9 mouse cellular contexts compared by ENCODE assay signal in the genomic region with DNA sequence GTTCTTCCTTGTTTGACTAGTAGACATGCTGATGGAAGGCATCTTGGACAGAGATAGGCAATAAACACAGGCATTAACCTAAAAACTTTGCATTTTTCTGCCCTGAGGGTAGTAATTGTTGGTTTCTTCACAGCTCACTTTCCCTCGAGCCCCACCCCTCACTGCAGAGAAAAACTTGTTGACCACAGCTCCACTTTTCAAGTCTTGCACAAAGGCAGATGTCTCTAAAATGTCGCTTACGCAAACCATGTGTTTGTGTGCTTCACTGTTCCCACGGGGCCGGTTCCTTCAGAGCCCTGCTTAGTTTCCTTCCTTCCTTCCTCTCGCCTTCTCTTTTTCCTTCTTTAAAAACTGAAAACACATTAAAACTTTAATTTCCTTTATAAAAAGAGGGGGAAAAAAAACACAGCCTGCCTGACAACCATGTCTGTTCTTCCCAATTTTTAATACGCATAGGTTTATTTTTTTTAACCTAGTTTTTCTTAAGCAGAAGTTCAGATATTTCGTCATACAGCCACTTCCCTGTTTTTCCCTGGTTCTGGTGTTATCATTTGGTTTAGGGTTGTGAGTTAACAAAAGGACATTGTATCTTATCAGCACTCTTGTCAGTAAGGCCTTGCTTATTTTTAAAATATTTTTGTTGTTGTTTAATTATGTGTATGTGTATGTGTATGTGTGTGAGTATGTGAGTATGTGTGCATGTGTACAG.
DNase-seq lines count a peak whose midpoint lies in the region; ATAC-seq lines count a peak whose summit lies in the region.
"Had no signal": no experiment of that assay in that cellular context is flagged by ENCODE, and none has a peak within 500 bp of the region (broad histone marks: within the 10 kb centered on the region; RNA-seq: fewer than 3 reads in every experiment).

No protein-coding gene starts in this region.

- peak; percentile 7 for DNase-seq in right cerebral cortex, postnatal 14 days
- no peak for DNase-seq in right cerebral cortex, adult 2 months (ENCODE audit: low spot score in 2 of 2)
- peak; percentile 34 for DNase-seq in heart, postnatal 4 days
- peak; percentile 84 for DNase-seq in lung, postnatal 36 days
- DNase-seq in right cerebral cortex, postnatal 4 days: no peak
- no peak for DNase-seq in forebrain, embryonic 10.5 days (ENCODE audit: extremely low spot score, low spot score)

- H3K9ac ChIP-seq in embryonic facial prominence, embryonic 15.5 days: no peak overlapping the region
- H3K9ac ChIP-seq: midbrain, embryonic 12.5 days had no signal

- peak; percentile 43; the same call in 1 of the 2 replicates for ATAC-seq in embryonic facial prominence, embryonic 15.5 days (ENCODE audit: insufficient number of reproducible peaks, low FRiP score, low TSS enrichment, low read depth)
- no peak for ATAC-seq in erythroblast, adult 5-6 weeks (replicated peaks; ENCODE audit: low FRiP score, poor library complexity, severe bottlenecking)

- H3K27me3 ChIP-seq in embryonic facial prominence, embryonic 15.5 days: no peaks in the 10 kb centered on the region
- no peaks in the 10 kb centered on the region for H3K27me3 ChIP-seq in forebrain, embryonic 10.5 days (ENCODE audit: poor library complexity, severe bottlenecking)
- H3K27me3 ChIP-seq: midbrain, embryonic 12.5 days had no signal

- peak overlapping the region; percentile 72 for H3K27ac ChIP-seq in embryonic facial prominence, embryonic 15.5 days (replicated peaks)
- H3K27ac ChIP-seq in forebrain, embryonic 10.5 days: no peak overlapping the region
- H3K27ac ChIP-seq: midbrain, embryonic 12.5 days had no signal

- WGBS in embryonic facial prominence, embryonic 15.5 days: 15% methylated on average over 8 of the region's 8 CpGs
- WGBS in forebrain, embryonic 10.5 days: 72% methylated on average over 8 of the region's 8 CpGs

- H3K4me1 ChIP-seq in embryonic facial prominence, embryonic 15.5 days: peaks cover 7% of the 10 kb centered on the region
- no peaks in the 10 kb centered on the region for H3K4me1 ChIP-seq in forebrain, embryonic 10.5 days
- H3K4me1 ChIP-seq: midbrain, embryonic 12.5 days had no signal

- no peak overlapping the region for H3K4me3 ChIP-seq in embryonic facial prominence, embryonic 15.5 days (replicated peaks)
- no peak overlapping the region for H3K4me3 ChIP-seq in forebrain, embryonic 10.5 days
- H3K4me3 ChIP-seq: midbrain, embryonic 12.5 days had no signal

- no peaks in the 10 kb centered on the region for H3K36me3 ChIP-seq in embryonic facial prominence, embryonic 15.5 days
- H3K36me3 ChIP-seq in forebrain, embryonic 10.5 days (replicated peaks): no peaks in the 10 kb centered on the region
- H3K36me3 ChIP-seq: midbrain, embryonic 12.5 days had no signal

- no peaks in the 10 kb centered on the region for H3K9me3 ChIP-seq in embryonic facial prominence, embryonic 15.5 days (replicated peaks)
- H3K9me3 ChIP-seq in forebrain, embryonic 10.5 days: no peaks in the 10 kb centered on the region
- H3K9me3 ChIP-seq: midbrain, embryonic 12.5 days had no signal

- no peak overlapping the region for H3K4me2 ChIP-seq in embryonic facial prominence, embryonic 15.5 days (replicated peaks)
- H3K4me2 ChIP-seq: midbrain, embryonic 12.5 days had no signal

Comparison
In these comparisons a context has a peak if more than half of its experiments do, and no peak if none do; other contexts are left out.
1. DNase-seq: peak in right cerebral cortex, postnatal 14 days (single experiment), heart, postnatal 4 days (single experiment) and lung, postnatal 36 days (single experiment); none in right cerebral cortex, adult 2 months (0 of 2), right cerebral cortex, postnatal 4 days (single experiment) and forebrain, embryonic 10.5 days (single experiment).